Mouse (Mus musculus) urinary bladder, postnatal 10 days (tissue): ENCODE measurements around the gene Nomo1.

Source experiments
- DNase-seq: peaks from one replicate; pipeline ENCODE4 v3.0.0; 2022; ENCODE audit warnings: low spot score

Nomo1 gene

GRCm38 (mm10) chr7:46047873-46048562, 14.5 kb downstream of the Nomo1 start:
- no peak for DNase-seq

GRCm38 (mm10) chr7:46049981-46050380, 16.5 kb downstream of the Nomo1 start:
- no peak for DNase-seq

- DNase-seq, result no peak
Observed at GRCm38 (mm10) chr7:46052161-46052821, 18.8 kb downstream of the Nomo1 start.

- no peak for DNase-seq
Observed at GRCm38 (mm10) chr7:46053566-46053965, 20.1 kb downstream of the Nomo1 start.

- no peak for DNase-seq
Observed at GRCm38 (mm10) chr7:46058882-46059281, 25.4 kb downstream of the Nomo1 start.

GRCm38 (mm10) chr7:46060688-46061087, 27.2 kb downstream of the Nomo1 start:
- no peak for DNase-seq

- no peak for DNase-seq
Observed at GRCm38 (mm10) chr7:46061614-46062013, 28.1 kb downstream of the Nomo1 start.

GRCm38 (mm10) chr7:46063296-46063695, 29.8 kb downstream of the Nomo1 start:
- DNase-seq, result no peak

GRCm38 (mm10) chr7:46068831-46069230, 35.3 kb downstream of the Nomo1 start:
- no peak for DNase-seq

- no peak for DNase-seq
Observed at GRCm38 (mm10) chr7:46076844-46077243, 43.3 kb downstream of the Nomo1 start.

- DNase-seq, result no peak
Observed at GRCm38 (mm10) chr7:46077675-46078074, 44.2 kb downstream of the Nomo1 start.

- no peak for DNase-seq
Observed at GRCm38 (mm10) chr7:46084024-46084423, 50.5 kb downstream of the Nomo1 start.

- no peak for DNase-seq
Observed at GRCm38 (mm10) chr7:46084839-46085513, 51.5 kb downstream of the Nomo1 start.

GRCm38 (mm10) chr7:46086378-46086777, 52.9 kb downstream of the Nomo1 start:
- no peak for DNase-seq

- DNase-seq, result no peak
Observed at GRCm38 (mm10) chr7:46088241-46088640, 54.7 kb downstream of the Nomo1 start.

- no peak for DNase-seq
Observed at GRCm38 (mm10) chr7:46092803-46093202, 59.3 kb downstream of the Nomo1 start.

GRCm38 (mm10) chr7:46096136-46096535, 62.6 kb downstream of the Nomo1 start:
- DNase-seq, result no peak

- no peak for DNase-seq
Observed at GRCm38 (mm10) chr7:46097319-46097783, 63.9 kb downstream of the Nomo1 start.

GRCm38 (mm10) chr7:46098221-46098918, 64.9 kb downstream of the Nomo1 start:
- no peak for DNase-seq

- DNase-seq, result no peak
Observed at GRCm38 (mm10) chr7:46098919-46099286, 65.4 kb downstream of the Nomo1 start.

GRCm38 (mm10) chr7:46099682-46100081, 66.2 kb downstream of the Nomo1 start:
- DNase-seq, result no peak

GRCm38 (mm10) chr7:46100563-46100962, 67.1 kb downstream of the Nomo1 start, which contains the start of gene Kcnj11:
Kcnj11 (minus strand) TSS chr7:46100764.
- DNase-seq, result no peak
